Mouse (Mus musculus): Measurements from ENCODE around the gene Mrpl35.

DNA sequence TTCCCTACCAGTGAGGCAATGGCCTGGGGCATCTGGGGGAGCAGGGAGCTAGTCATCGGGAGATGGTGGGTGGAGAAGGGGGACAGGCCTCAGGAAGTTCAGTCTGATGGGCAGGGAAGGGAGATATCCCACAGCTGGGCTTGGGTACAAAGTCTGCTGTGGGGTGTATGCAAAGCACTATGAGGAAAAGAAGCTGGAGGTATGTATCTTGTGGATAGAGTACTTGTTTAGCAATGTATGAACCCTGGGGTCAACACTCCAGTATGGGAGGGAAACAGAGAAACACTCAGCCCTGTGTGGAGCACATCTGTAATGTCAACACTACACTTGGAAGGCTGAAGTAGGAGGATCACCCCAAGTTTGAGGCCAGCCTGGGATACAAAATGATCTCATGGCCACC, 20.1 kb downstream of the Mrpl35 start:
- TF ChIP-seq CTCF (IDR thresholded peaks at IDR 0.05; ENCODE audit: extremely low read depth, insufficient read depth, insufficient read length, insufficient replicate concordance), result no peak
- TF ChIP-seq POLR2A (IDR thresholded peaks at IDR 0.05; ENCODE audit: low read depth, low read length), result no peak
